Mouse (Mus musculus): ENCODE results near the gene E130114P18Rik.

The E130114P18Rik gene

DNA sequence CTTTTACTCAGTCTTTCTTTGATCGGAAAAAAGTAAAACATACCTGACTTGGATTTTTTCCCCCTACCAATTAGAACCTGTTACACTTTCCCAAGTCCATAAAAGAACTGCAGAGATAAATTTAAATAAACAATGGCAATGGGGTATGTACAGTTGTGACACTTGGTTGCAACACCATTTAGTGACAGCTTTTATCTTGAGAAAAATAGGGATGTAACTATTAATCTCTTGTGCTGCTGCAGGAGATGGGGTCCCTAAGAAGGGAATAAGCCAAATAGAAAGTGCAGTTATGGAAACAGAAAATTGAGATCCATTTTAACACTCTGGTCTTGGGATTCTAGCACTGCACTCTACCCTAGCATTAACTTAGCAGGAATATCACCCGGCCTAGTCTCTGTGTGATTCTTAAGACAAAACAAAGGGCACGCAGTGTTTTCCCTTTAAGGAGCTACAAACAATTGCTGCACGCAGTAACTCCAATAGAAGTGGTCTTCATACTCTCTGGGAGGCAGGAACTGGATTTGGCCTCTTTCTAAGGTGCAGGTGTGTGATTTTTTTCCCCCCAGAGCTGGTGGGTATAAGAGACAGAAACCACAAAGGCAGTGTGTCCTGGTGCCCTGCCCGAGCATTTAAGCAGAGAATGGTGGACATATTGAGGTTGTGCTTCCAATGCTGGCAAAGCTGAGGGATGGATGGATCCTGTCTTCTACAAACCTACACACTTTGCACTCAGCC lies 25.4 kb downstream of the E130114P18Rik start:
- no peak for DNase-seq (ENCODE audit: low read depth, low spot score)

DNA sequence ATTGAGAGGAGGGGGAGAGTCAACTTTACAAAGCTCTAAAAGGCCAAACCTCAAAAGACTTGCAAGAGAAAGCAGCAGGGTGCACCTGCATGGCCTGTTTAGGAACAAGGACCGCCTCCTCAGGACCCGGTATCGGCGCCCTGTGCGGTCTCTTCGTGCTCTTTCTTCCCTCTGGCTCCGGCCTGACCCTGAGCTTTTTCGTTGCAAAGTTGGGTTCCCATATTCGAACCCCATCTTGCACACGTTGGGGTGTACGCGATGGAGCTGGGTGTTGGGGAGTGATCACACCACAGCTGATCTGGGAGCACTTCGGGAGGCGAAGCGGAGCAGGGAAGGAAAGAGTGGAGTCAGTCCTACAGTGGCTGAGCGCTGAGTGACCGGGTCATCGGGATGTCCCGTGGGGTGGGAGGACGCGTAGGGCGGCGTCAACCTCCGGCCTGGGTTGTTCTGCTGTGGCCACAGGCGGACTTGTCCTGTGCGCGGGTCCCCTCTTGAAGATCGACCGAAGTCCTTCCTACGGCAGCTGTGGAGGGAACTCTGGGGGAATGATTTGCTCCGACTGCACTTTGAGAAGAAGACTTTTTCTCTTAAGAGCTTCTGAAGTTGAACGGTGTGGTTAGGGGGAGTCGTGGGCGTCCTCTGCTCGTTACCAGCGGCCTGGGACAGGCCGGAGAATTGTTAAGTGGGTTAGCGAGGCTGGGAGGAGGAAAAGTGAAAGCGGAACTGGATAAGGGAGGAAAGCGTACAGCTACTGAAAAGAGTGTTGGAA lies 26.2 kb downstream of the E130114P18Rik start:
- DNase-seq (ENCODE audit: low read depth, low spot score), result peak; percentile 58

DNA sequence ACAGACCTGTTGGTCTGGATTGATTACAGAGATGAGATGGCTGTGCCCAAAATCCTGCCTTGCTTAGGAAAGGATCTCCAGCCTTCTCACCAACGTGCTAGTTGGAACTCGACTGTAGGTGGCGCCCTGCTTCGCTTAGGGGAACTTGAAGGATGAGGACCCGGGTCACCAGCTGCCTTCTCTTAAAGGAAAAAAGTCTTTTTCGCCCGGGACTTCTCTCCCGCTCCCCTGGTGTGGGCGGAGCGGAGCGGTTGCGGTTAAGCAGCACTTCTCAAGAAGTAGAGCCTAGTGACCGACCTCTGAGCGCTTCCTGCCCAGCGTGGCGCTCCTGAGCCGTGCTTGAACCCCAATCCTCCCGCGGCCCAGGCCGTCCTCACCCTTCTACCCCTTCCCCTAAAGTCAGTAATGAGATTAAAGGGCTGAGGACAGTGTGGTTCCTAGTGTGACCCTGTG lies 26.8 kb downstream of the E130114P18Rik start:
- DNase-seq (ENCODE audit: low read depth, low spot score), result peak; percentile 91

DNA sequence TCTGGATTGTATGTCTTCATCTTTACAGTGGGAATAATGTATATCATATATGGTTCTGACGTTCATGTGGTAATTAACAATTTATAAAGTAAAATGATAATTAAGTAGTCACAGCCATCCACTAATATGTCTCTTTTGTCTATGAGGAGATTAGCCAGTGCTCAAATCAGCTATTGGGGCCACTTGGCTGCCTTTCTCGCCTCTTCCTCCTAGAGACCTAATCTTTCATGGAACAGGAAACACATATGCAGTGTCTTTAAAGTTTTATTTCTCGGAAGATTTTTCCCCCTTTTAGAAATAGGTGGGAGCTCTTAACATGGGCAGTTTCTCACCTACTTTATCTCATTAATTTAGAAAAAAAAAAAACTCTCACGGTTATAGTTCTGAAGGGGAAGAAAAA lies 27.5 kb downstream of the E130114P18Rik start:
- no peak for DNase-seq (ENCODE audit: low read depth, low spot score)

DNA sequence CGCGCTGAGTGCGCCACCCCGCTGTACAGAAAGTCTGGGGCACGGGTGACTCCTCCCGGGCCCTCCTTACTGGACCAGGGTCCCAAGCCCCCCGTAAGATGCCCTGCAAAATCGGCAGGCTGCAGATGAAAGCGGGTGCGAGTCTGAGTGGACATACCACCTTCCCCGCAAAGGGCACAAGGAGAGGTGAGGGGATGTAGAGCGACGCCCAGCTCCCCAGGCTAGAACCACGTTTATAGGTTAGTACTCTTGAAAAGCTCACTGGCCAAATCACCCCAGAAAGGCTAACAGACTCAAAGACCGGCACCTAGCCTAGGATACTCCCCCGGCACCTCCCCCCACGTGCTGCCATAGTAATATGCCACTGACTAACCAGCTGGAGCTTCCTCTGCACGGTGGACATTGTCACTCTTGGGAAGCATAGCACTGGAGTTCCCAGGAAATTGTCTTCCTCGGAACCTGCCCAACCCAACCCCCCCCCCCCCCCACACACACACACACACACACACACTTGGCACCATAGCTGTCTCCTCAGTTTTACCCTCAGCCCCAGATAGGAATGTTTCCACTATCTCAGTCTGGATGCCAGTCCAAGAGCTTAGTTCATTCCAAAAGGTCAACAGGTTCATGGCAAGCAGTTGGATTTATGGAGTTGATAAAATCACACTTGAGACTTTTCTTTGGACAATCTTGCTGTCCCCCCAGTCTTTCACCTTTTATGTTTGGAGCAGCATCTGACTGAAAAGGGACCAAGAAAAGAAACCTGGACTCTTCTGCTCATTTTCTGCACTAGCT lies 31.6 kb downstream of the E130114P18Rik start:
- DNase-seq (ENCODE audit: low read depth, low spot score), result no peak

DNA sequence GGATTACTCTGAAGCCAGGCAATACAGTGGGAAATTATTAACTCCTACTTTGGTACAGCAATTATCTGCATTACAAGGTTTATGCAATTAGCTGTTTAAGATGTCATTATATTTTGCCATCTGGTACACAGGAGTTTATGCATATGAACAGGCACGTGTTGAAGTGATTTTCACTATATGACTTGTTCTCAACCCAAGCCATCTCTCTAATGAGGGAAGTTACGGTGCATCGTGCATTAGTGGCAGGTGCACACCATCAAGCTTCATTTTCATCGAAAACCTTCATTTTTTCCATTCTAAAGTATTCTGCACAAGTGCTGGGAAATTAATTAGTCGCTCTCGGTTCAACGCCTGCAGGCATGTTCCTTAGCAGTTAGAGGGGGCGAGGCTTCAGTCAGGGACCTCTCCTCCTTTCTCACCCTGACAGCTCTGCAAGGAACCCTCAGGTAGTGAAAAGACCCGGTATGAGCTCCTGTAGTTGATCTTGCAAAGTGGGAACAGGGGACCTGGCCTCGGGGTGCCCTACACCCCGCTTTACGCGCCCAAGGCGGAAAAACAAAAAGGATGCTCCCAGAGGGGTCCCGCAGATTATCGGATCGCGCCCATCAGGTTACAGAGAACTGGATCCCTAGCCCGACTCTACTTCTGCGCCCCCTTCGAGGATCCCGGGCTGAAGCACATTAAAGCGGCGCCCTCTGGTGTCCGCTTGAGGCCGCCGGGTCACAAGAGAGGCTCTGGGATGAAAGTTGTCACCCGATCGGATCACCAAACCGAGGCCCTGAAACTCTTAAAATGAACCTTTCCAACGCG lies 32.4 kb downstream of the E130114P18Rik start:
- peak; percentile 77 for DNase-seq (ENCODE audit: low read depth, low spot score)

DNA sequence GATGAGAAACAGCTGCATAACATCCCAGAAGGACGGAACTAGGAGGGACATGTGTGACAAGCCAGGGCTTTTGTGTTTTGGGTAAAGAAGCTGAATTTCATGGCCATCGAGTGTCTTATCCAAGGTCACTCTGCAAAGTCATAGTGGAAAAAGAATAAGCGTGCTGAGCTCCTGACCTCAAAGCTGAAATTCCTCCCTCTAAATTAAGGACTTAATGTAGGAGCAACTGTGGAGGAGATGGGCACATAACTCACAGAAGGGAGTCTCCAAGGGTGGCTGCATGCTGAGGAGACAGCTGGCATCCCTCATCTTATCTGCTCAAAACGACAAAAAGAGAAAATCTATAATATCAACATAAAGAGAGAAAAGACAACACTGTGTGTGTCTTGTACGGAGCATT lies 33.9 kb downstream of the E130114P18Rik start:
- DNase-seq (ENCODE audit: low read depth, low spot score), result no peak

DNA sequence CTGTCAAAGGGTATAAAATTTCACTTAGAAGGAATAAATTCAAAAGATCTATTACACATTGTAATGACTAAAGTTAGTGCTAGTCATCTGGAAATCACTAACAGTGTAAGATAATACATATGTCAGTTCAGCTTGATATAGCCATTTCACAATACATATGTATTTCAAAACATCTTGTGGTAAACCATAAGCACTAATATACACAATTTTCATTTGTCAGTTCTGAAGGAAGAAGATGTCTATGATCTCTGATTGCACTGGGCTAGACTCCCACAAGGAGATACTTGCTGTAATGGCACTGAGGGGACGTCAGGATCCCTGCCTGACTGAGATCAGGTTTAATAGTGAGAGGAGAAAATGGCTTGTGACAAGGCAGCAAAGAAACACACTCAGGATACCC lies 44.5 kb downstream of the E130114P18Rik start:
- DNase-seq (ENCODE audit: low read depth, low spot score), result no peak

DNA sequence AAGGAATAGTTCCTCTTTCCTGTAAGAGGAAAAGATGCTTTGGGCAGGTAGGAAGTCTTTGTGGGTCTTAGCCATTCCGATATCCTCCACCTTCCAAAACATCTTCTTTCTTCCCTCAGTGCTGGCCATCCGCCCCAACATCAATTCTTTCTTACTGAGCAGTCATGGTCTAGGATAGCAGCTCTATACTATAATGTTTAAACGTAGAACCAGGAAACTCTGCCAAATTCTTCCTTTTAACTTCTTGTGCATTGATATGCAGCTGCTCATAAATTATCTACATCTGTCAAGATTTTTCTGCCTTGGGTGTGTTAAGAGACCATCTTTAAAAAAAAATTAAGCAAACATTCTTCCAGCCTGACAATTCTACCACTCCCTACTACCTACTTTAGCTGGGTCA lies 47.5 kb downstream of the E130114P18Rik start:
- DNase-seq (ENCODE audit: low read depth, low spot score), result no peak

DNA sequence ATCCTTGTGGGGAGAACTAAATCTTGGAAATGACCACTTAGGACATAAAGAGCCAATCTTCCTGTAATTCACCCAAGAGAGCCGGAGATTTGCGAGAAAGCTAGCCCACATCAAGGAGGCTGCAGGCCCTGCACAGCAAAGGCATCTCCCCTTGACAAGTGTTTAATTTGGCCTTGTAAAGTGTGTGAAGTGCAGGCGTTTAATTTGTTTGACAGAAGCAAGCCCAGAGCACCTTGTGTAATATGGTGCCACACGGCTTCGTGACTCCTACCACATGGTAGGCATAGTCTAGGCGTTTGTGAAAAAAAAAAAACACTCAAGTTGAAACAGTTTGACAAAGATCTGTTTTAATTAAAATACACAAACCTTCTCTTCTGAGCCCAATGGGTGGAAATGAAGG lies 47.9 kb downstream of the E130114P18Rik start:
- no peak for DNase-seq (ENCODE audit: low read depth, low spot score)

DNA sequence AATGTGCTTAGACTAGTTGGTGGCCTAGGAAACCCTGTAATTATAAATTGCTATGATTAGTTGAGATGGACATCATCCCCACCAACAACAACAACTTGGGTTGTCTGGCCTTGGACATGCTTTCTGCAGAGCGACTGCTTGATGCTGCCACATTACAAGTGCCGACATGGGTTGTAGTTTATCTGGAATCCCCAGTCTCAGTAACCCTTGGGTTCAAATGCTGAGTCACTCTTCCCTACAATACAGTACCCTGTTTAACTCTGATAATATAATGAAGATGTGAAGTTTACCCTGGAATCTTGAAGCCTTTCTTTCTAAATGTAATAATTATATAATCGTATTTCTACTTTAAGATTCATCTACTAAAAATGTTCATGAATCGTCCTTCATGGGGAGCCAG lies 49.4 kb downstream of the E130114P18Rik start:
- no peak for DNase-seq (ENCODE audit: low read depth, low spot score)

DNA sequence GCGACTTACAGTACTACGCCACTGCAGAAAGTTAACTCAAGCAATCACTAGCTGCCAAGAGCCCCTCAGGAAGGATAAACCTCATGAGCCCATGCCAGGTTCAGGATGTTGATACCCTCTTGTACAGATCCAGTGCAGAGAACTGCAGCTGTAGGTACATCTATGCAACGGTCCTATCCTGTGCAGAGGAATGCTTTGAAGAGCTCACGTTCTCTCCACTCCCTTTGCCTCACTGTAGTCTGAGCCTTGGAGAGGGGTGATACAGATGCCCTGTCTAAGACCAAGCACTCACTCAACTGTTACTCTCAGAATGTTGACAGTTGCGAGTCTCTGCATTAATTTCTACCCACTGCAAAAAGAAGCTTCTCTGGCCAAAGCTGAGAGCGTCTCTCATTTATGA lies 54.5 kb downstream of the E130114P18Rik start:
- DNase-seq (ENCODE audit: low read depth, low spot score), result no peak

DNA sequence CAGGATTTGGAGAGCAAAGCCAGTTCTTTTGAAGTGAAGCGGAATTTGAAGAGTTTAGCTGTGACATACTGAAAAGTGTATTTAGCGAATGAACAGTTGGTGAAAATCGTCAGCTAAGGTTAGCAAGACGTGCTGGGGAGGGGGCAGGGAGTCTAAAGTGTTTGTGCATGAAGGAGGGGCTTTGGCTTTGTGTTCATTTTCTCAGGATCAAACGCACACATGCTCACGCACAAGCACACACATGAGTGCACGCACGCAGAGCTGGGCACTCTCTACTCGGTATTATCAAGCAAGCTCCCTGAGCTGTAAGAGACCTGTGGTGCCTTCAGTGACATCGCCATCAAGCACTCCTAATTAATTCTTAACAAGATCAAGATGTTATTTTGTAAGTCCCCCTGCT lies 55.2 kb downstream of the E130114P18Rik start:
- DNase-seq (ENCODE audit: low read depth, low spot score), result no peak

DNA sequence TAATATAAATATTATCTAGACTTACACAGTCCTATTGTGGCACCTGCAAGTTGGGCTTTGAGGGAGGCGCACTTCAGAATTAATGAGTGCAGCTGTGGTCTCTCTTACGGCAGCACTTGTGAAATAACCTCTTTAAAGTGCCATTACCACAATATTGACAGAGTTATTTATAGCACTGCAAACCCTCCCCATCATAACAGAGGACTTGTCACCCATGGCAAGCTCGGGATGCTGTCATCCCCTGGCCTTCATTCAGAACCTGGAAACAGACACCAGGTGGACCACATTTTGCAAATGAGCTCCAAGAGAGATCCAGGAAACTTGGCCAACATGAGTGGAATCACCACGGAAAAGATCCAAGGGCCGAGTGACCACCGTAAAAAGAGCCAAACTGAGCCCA lies 63.3 kb downstream of the E130114P18Rik start:
- no peak for DNase-seq (ENCODE audit: low read depth, low spot score)

DNA sequence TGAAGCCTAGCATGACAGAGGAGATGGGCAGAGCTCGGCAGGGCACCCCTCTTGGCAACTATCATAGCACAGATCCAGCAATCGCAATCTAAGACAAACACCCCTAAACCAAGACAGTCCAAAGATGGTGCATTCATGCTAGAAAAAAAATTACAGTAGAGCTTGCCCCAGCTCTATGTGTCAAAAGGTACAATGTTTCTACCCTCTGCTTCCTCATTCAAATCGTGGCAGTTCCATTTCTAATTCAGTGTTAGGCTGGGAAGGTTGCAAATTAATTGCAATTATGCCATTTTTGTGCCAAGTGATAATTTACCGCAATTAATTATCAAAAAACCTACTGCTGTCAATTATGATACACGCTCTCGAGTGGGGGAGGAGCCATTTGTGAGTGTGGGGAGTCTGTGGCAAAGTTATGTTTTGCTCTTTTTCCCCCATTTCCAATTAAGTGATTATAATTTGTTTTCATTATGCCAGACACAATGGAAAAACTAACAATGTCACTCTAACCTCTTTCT lies 63.7 kb downstream of the E130114P18Rik start:
- no peak for DNase-seq (ENCODE audit: low read depth, low spot score)

DNA sequence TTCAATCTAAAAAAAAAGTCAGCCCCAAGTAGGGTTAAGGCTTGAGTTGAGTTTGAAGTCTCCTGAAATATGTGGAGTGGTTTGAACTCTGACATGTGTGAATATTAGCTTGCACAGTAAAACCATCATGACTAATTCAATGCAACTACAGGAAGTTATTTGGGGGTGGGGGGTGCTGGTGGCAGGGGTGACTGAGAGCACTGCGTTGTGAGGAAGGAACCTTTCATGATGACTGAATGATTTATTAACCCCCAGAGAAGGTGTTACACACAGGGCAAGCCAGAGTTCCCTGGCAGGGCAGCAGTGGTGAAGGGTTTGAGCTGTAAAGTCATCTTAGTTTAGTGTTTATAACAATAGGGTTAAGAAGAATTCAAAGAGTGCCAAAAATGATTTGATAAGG lies 65.3 kb downstream of the E130114P18Rik start:
- no peak for DNase-seq (ENCODE audit: low read depth, low spot score)

DNA sequence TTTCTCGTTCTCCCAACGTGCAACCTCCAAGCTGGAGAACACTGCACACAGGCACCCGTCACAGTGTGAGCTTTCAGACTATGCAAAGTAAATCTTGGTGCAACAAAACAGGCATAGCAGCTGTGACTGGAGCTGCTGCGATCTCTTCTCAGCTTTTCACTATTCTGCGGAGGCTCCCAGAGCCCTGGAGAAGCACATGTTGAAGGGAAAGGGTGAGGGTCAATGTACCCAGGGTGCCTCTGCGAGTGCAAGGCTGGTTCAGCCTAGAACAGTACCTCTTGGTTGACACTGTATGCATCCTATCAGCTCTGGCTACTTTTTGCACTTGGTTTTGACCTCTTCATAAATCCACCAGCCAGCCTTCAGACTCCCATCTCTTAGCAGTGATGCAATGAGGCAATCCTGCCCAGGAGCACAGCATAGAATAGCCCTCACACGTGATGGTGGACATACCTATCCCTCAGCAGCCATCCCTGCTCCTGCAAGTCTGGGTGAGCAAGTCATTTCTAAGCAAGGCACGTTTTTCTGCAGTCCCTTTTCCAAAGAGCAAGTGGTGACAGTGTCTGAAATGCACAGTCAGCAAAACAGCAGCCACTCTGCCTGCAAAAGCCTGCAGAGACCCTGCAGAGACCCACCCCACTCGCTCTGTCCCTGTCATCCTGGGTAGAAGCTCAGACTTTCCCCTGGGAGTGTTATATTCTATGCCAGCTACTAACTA lies 67.7 kb downstream of the E130114P18Rik start:
- DNase-seq (ENCODE audit: low read depth, low spot score), result no peak

DNA sequence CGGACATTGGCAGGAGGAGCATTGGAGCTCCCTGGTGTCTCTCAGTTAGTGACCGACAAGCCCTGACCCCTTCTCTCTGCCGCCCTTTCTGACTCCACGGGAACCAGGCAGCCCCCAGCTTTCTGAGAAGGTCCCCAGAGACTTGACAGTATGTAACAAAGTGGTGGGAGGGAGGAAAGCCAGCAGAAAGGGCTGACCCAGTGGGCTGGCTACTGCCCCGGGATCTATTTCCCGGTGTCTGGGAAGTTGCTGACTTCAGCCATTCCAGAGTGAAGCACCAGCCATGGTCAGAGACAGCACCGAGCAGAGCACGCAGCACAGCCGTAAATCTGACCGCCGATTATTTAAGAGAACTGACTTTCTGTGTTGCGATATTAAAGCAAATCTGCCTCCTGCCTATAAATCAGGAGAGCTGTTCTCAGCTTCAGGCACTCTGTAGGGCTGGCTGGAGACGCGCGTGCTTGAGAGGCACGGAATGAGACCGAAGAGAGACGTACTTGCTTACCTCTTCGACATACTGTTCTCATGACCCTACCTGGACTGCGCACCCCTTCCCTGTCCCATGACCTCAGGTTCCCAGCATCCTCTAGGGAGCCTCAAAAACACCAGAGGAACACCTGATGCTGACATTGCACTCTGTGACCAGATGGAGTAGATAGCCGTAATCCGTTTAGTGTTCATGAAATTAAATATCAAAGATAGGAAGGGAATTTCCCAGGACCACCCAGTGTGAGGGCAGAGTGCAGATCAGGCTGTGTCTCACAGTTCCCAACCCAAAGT lies 70.3 kb downstream of the E130114P18Rik start:
- no peak for DNase-seq (ENCODE audit: low read depth, low spot score)

DNA sequence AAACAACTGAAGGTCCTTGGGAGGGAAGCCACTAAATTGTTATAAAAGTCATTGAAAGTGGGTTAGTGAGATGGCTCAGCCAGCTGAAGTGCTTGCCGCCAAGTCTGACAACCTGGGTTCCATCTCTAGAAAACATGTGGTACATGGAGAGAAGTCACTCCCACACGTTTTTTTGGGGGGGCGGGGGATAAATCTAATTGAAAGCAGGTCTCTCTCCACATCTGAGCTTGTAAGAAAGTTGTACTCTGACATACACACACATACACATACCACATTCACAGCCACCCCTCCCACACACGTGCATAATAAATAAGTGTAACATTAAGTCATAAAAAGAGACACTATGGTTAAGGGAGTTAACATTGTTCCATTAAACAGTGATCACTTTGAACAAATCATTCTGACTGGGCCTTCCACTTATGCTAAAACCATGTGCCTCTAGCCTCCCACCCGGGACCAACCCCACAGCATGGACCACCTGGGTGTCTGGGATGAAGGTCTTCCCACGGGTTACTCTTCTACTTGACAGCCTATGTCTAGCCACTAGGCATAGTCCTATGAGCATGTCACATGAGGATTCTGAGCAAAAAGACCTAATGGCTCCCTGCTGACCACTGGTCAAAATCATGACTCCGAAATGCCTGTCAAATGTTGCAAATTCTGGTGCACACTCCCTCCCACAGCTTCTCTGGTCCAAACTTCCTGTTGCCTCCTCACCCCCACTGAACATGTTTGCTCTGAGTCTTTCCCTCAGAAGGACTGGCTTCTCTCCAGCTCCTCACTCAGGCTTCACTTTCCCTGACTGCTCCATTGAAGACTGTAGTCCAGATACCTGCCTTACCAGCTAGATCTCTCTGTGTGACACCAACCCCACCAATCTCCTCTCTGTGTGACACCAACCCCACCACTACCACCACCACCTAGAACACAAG lies 80.9 kb downstream of the E130114P18Rik start:
- no peak for DNase-seq (ENCODE audit: low read depth, low spot score)

Data from ZHBTc4 (cell line).